Mouse (Mus musculus) neural tube, embryonic 11.5 days (tissue): ENCODE measurements around the gene Cfap58. TPM values are rescaled to one million over a fixed set of nuclear protein-coding genes. Genes with fewer than 3 reads are reported as not detected.

ENCODE experiments used
- ATAC-seq: fragments of 200-750 bp; cut with Nextera tagmentation; 2 replicates; pipeline ENCODE4 v1.8.0; 2017; ENCODE audit warnings: moderate number of reproducible peaks, mild to moderate bottlenecking, moderate TSS enrichment, moderate library complexity; ENCODE audit not compliant: insufficient read depth, low FRiP score, low TSS enrichment
- DNase-seq: peaks from one replicate; pipeline ENCODE4 v3.0.0-alpha.2; 2015; ENCODE audit warnings: low spot score
- H3K27ac ChIP-seq: fragments of 300-500 bp; sonication (generic); 2 replicates; pipeline ENCODE4 v1.5.1; 2014; ENCODE audit warnings: low read depth, mild to moderate bottlenecking, low read length
- H3K27me3 ChIP-seq: fragments of 300-500 bp; sonication (generic); 2 replicates; pipeline ENCODE4 v1.6.1; 2014; ENCODE audit warnings: mild to moderate bottlenecking, low read length, mixed read lengths; ENCODE audit not compliant: control insufficient read depth, insufficient read depth
- H3K36me3 ChIP-seq: fragments of 300-500 bp; sonication (generic); 2 replicates; pipeline ENCODE4 v1.6.1; 2014; ENCODE audit warnings: mild to moderate bottlenecking, low read length, moderate library complexity, mixed read lengths; ENCODE audit not compliant: control insufficient read depth, insufficient read depth
- H3K4me1 ChIP-seq: fragments of 300-500 bp; sonication (generic); 2 replicates; pipeline ENCODE4 v1.6.1; 2014; ENCODE audit warnings: low read length, mixed read lengths; ENCODE audit not compliant: control insufficient read depth, insufficient read depth
- H3K4me2 ChIP-seq: fragments of 300-500 bp; sonication (generic); 2 replicates; pipeline ENCODE4 v1.6.1; 2014; ENCODE audit warnings: low read depth, mild to moderate bottlenecking, moderate library complexity
- H3K4me3 ChIP-seq: fragments of 300-500 bp; sonication (generic); 2 replicates; pipeline ENCODE4 v1.5.1; 2014; ENCODE audit warnings: low read depth, low read length
- H3K9ac ChIP-seq: fragments of 300-500 bp; sonication (generic); 2 replicates; pipeline ENCODE4 v1.6.1; 2014; ENCODE audit warnings: mild to moderate bottlenecking, low read length
- H3K9me3 ChIP-seq: fragments of 300-500 bp; sonication (generic); 2 replicates; pipeline ENCODE4 v1.6.1; 2016; ENCODE audit warnings: low read length; ENCODE audit not compliant: control insufficient read depth
- WGBS: fragments of 180-500 bp; shearing (Covaris S2); extraction: QIAGEN DNeasy Blood & Tissue Kit; methylation state at CpG from one replicate; pipeline ENCODE4 v1.1.7; 2014; 5-methylcytosine and 5-hydroxymethylcytosine counted together
- polyA plus RNA-seq: library from polyadenylated mRNA; unstranded; fragments of >200 nt; fragmentation: Nextera tagmentation; extraction: Ambion mirVana; gene quantifications from 2 replicates; pipeline ENCODE4 v1.2.1, GENCODE M21; 2014

Gene Cfap58
- polyA plus RNA-seq, 1 experiment from 2014 or later = 0.11 TPM

DNA sequence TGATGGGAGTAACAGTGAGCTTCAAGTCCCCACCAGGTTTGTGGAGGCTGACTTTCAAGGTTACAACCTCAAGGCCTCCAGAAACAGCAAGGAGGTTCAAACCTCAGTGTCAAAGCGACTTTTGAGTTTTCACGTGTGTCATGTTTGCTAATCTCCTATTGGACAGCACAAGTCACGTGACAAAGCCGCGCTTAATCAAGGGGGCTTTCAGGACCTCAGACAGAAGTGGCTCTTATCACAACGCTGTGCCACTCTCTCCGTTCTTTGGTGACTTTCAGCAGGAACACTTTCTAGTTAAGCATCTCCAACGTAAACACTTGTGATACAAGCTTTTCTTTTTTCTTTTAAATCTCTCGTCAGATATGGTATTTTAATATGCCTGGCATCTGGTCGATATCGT, 64.3 kb downstream of the Cfap58 start:
- H3K9ac ChIP-seq = no peak overlapping the region
- no peak overlapping the region for H3K27ac ChIP-seq
- no peaks in the 10 kb centered on the region for H3K4me1 ChIP-seq
- DNase-seq (no peak), ATAC-seq (no peak)
- H3K4me2 ChIP-seq = no peak overlapping the region
- no peaks in the 10 kb centered on the region for H3K9me3 ChIP-seq
- H3K27me3 ChIP-seq = no peaks in the 10 kb centered on the region
- H3K36me3 ChIP-seq = no peaks in the 10 kb centered on the region
- no peak overlapping the region for H3K4me3 ChIP-seq
- 91% methylated on average over 11 of the region's 11 CpGs for WGBS

DNA sequence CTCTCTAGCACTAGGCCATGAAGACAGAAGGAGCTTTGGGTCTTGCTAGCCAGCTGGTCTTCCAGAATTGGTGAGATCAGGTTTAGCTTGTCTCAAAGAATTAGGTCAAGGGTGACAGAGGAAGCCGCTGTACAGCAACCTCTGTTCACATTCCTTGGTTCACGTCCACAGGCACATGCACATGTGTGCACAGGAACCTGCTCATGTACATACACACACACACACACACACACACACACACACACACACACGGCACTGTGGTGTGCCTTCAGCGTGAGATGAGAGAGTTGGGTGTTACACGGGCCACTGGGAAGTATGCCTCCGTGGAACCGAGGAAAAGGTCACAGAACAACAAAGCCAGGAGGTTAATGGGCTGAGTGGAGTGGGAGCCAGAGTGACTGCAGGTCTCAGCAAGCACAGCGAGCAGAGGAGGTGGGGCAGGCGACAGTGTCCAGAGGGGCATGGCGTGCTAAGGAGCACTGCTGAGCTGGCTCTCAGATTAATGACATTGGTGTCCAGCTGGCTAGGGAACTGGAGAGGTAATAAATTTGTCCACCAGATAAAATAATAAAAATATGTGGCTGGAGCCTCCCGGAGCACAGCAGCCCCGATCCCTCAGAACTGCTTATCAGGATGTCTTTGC, 71.4 kb downstream of the Cfap58 start:
- Histone ChIP-seq H3K36me3 (no peaks in the 10 kb centered on the region), H3K27ac (no peak overlapping the region), H3K27me3 (no peaks in the 10 kb centered on the region), H3K4me3 (no peak overlapping the region), H3K4me1 (no peaks in the 10 kb centered on the region), H3K9me3 (no peaks in the 10 kb centered on the region), H3K4me2 (no peak overlapping the region), H3K9ac (no peak overlapping the region)
- ATAC-seq = no peak
- no peak for DNase-seq
- 46% methylated on average over 12 of the region's 12 CpGs for WGBS

DNA sequence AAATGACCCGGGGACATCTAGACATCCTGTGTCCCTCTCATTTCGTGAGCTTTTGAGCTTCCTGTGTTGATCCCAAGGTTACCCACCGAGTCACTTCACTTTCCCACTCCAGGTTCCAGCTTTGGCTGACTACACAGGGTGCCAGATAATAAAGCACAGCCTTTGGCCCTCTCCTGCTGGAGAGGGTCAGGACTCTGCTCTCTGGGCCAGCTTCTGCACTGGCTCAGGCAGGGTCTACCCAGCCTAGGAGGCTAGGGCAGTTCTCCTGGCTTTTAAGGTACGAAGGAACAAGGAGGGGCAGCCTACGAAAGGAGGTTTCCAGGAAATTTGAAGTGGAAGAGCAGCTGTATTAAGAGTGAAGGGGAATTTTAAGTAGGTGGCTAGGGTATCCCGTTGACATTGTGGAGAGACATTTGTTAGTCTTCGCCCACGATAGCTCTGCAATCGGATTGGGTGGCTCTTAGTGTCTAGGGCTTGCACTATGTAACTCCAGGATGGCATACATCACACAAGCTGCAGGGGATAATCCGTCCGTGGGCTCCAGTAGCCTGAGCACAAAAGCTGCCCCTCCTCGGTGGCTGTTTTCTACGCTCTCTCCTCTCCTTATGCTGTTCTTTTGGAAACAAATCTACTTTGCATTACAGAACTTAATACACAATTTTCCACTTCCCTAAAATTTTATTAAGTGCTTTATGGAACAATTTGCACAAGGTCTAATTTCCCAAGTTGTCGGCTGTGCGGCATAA, 72.3 kb downstream of the Cfap58 start:
- Histone ChIP-seq H3K27me3 (no peaks in the 10 kb centered on the region), H3K27ac (peak overlapping the region; percentile 23; the same call in 1 of the 2 replicates), H3K4me2 (no peak overlapping the region), H3K9me3 (no peaks in the 10 kb centered on the region), H3K36me3 (no peaks in the 10 kb centered on the region), H3K4me1 (no peaks in the 10 kb centered on the region), H3K4me3 (no peak overlapping the region), H3K9ac (no peak overlapping the region)
- no peak for DNase-seq
- no peak for ATAC-seq
- WGBS = 76% methylated on average over 15 of the region's 15 CpGs

DNA sequence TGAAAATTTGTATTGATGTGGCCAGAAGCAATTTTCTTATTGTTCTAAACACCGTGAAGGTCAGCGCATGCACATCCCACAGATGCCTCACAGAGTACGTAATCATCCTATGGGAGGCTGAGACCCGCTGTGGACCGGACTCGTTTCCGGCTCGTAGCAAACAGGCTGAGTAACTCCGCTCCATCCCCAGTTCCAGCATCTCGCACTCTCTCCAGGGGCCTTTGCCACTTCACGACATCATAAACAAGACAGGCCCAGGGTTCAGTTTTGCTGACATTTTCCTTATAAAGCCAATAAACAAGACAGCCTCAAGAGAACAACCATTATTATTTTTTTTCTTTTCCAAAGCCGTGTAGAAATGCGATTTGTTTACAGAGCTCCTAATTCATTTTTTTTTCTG, 82.6 kb downstream of the Cfap58 start:
- Histone ChIP-seq H3K4me2 (no peak overlapping the region), H3K4me1 (no peaks in the 10 kb centered on the region), H3K9ac (no peak overlapping the region), H3K9me3 (no peaks in the 10 kb centered on the region), H3K27ac (no peak overlapping the region), H3K27me3 (no peaks in the 10 kb centered on the region), H3K4me3 (no peak overlapping the region), H3K36me3 (no peaks in the 10 kb centered on the region)
- DNase-seq = no peak
- no peak for ATAC-seq
- 65% methylated on average over 13 of the region's 13 CpGs for WGBS

DNA sequence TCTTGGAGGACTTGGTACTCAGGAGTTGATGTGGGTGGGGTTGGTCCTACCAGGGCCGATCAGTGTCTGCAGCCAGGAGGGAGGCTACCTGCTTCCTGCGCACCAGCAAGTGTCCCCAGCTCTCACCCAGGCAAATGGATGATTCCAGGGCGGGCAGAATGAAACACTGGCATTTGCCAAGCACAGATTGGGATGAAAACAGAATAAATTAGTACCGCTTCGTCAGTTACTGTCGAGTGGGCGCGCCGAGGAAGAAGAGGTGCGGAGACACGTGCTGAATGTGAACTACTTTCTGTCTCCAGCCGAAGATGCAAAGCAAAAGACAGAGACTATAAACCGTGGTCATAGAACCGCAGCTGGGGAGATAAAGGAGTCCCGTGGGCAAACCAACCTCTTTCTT, 84.0 kb downstream of the Cfap58 start:
- Histone ChIP-seq H3K27ac (no peak overlapping the region), H3K4me3 (no peak overlapping the region), H3K4me2 (no peak overlapping the region), H3K36me3 (no peaks in the 10 kb centered on the region), H3K4me1 (no peaks in the 10 kb centered on the region), H3K9me3 (no peaks in the 10 kb centered on the region), H3K9ac (no peak overlapping the region), H3K27me3 (no peaks in the 10 kb centered on the region)
- DNase-seq (no peak), ATAC-seq (no peak)
- 73% methylated on average over 15 of the region's 15 CpGs for WGBS

DNA sequence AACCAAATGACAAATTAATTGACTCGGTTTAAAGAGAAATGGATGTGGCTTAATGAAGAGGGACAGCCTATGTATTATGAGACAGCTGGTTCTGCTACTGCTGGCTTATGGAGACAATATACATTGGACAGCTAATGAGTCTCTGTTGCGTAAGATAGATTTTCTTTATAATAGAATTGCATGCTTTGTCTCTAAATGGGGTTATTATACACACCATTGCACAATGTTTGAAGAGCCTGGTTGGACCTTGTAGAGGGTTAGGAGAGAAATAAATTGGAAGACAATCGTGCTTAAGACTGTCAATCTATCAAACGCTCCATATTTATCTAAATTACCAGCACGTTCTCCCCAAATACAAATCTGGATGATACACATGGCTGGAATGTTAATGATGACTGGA, 85.3 kb downstream of the Cfap58 start:
- Histone ChIP-seq H3K9me3 (no peaks in the 10 kb centered on the region), H3K4me2 (no peak overlapping the region), H3K36me3 (no peaks in the 10 kb centered on the region), H3K27me3 (no peaks in the 10 kb centered on the region), H3K9ac (no peak overlapping the region), H3K4me3 (no peak overlapping the region), H3K4me1 (no peaks in the 10 kb centered on the region), H3K27ac (no peak overlapping the region)
- ATAC-seq = no peak
- DNase-seq = no peak
- 83% methylated on average over 5 of the region's 5 CpGs for WGBS

DNA sequence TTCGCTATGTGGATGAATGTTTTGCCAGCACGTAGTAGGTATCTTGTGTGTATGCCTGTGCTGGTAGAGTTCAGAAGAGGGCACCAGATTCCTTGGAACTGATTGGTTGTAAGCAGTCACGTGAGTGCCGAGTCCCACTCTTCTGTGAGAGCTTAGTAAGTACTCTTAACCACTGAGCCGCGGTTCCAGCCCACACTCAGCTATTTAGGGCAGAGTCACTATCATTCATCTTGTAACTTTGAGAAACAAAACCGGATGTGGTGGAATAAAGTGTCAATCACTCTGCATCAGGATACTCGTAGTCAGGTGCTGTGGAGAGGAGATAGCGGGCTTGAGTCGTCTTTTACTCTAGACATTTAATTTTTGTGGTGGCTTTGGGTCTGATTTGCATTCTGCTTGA, 86.3 kb downstream of the Cfap58 start:
- no peak overlapping the region for H3K4me3 ChIP-seq
- 87% methylated on average over 10 of the region's 10 CpGs for WGBS

DNA sequence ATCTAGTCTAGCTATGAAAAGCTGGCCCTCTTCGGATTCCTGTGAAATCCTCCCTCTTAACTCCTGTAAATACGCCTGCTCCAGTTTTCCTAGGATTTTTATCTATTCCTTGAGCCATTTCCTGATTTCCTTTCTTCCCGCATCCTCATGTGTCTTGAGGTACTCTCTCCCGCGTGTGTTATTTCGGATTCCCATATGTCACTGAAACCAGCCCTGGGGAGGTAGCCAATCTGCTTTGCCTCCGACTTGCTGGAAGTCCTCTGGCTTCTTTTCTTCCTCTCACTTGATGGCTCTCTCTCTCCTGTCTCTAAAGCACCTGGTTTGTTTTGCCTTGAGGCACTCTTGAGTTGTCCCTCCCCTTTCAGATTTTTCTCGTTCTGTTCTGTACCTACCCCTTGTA, 87.9 kb downstream of the Cfap58 start:
- no peak overlapping the region for H3K9ac ChIP-seq
- no peaks in the 10 kb centered on the region for H3K36me3 ChIP-seq
- no peak overlapping the region for H3K27ac ChIP-seq
- ATAC-seq = no peak
- no peaks in the 10 kb centered on the region for H3K27me3 ChIP-seq
- DNase-seq = no peak
- H3K4me3 ChIP-seq = no peak overlapping the region
- WGBS = 87% methylated on average over 8 of the region's 8 CpGs
- H3K4me1 ChIP-seq = no peaks in the 10 kb centered on the region
- no peak overlapping the region for H3K4me2 ChIP-seq
- H3K9me3 ChIP-seq = no peaks in the 10 kb centered on the region

More for the DNA sequence above, 86.3 kb downstream of the Cfap58 start:
- Histone ChIP-seq H3K27me3 (no peaks in the 10 kb centered on the region), H3K4me2 (no peak overlapping the region), H3K27ac (no peak overlapping the region), H3K36me3 (no peaks in the 10 kb centered on the region), H3K9me3 (no peaks in the 10 kb centered on the region), H3K4me1 (no peaks in the 10 kb centered on the region), H3K9ac (no peak overlapping the region)
- DNase-seq (no peak), ATAC-seq (no peak)

DNA sequence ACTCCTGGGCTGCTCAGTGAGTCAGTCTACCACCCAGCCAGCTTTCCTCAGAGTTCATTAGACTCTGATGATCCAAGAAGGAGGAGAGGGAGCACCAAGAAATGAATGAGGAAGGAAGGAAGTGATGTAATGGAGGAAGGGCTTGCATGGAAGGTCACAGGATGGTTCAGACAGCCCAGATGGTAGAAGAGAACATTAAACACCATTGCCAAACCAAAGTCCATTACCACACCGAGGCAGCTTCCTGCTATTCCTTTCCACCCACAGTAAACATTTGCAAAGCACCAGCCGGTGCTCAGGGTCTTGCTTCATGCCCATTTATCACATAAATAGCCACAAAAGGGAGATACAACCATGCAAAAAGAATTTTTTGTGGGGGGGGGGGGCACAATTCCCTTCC, 89.4 kb downstream of the Cfap58 start:
- no peak overlapping the region for H3K4me2 ChIP-seq
- H3K4me3 ChIP-seq = no peak overlapping the region
- H3K27me3 ChIP-seq = no peaks in the 10 kb centered on the region
- H3K4me1 ChIP-seq = no peaks in the 10 kb centered on the region
- DNase-seq = no peak
- no peaks in the 10 kb centered on the region for H3K9me3 ChIP-seq
- no peak overlapping the region for H3K9ac ChIP-seq
- ATAC-seq = no peak
- H3K27ac ChIP-seq = no peak overlapping the region
- H3K36me3 ChIP-seq = no peaks in the 10 kb centered on the region
- 74% methylated on average over 2 of the region's 2 CpGs for WGBS
